Mouse (Mus musculus) bone marrow macrophage, adult 2 months (primary cell): ENCODE data around the gene Blzf1.

Experiments
- CTCF ChIP-seq: IDR thresholded peaks from 2 replicates; pipeline ENCODE4 v1.5.1; 2012; ENCODE audit warnings: low read depth, mild to moderate bottlenecking, low read length, moderate library complexity
- POLR2A ChIP-seq: IDR thresholded peaks from 2 replicates; pipeline ENCODE4 v1.6.1; 2012; ENCODE audit warnings: mild to moderate bottlenecking, low read depth, low read length, borderline replicate concordance

DNA sequence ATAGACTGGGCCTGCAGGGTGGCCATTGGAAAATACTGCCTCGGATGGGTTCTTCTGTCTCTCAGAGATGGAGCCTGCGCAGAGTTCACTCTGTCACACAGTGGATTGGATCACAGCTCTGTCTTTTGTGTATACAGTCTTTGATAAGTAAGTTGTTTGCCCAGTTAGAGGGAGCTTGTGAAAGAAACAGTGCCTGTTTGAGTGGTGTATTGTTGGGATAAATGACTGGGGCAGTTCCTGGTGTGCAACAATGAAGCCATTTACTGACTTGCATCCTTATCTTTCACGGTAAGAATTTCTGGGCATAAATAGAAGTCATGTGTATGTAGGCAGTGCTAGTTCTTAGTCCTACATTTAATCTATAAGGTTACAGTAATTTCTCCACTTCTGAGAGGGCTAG, 46.2 kb upstream of the Blzf1 start:
- no peak for TF ChIP-seq POLR2A
- no peak for TF ChIP-seq CTCF
